Mouse (Mus musculus): ENCODE data around the gene Prrx1.

Gene Prrx1

GRCm38 (mm10) chr1:163313101-163313773, at the start of gene Prrx1:
TSS of gene Prrx1 (minus strand) at chr1:163313710.
- no peak for DNase-seq (ENCODE audit: low spot score)

DNA sequence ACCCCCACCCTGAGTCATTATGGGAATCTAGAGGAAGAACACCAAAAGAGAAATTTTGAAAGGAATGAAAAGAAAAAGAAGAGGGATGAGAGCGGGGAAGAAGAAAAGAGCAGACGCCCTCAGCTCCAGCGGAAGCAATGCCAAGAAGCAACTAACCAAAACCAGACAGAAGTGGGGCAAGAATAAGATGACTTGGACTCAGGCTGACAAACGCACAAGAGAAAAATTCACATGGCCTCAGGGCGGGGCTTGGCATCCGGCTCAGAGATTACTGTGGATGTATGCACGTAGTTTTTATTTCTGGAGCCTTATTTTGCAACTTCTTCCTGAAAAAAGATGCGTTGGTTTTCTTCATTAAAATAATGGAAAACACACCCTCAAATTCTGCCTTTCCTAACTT, 48.7 kb upstream of the Prrx1 start:
- DNase-seq (ENCODE audit: low spot score) = no peak

GRCm38 (mm10) chr1:163361376-163361775, 47.9 kb upstream of the Prrx1 start:
- no peak for DNase-seq (ENCODE audit: low spot score)

DNA sequence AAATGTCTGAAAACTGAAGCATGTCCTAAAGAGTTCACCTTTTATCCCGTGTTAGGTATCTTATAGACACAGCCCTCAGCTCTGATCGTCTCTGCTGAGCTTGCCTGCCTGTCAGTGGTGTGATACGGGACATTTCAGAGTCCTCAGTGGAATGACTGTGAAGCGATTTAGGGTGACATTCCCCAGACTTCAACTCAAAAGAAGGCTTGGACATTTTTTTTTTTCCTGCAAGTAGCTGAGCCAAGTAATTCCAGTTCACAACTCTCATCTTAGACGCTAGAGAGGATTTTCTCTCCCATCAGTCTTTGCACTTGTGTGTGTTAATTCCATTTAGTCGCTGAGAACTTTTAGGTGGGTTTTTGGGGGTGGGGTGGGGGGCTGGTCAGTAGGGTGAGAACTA, 47.3 kb upstream of the Prrx1 start:
- no peak for DNase-seq (ENCODE audit: low spot score)

DNA sequence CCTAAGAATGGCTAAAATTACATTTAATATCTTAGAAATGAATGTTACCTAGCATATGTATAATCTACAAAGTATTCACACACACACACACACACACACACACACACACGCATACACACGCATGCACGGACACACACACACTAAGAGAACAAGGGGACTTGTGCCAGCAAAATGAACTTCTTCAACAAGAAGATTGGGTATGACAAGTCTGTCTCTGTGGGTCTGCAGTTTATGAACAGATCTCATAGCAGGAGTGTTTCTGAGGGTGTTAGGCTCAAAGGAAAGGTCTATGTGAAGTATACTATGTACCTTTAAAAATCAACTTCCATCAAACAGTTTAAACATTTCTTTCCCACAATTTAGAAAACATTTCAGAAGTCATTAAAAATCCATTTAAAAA, 46.0 kb upstream of the Prrx1 start:
- no peak for DNase-seq (ENCODE audit: low spot score)

DNA sequence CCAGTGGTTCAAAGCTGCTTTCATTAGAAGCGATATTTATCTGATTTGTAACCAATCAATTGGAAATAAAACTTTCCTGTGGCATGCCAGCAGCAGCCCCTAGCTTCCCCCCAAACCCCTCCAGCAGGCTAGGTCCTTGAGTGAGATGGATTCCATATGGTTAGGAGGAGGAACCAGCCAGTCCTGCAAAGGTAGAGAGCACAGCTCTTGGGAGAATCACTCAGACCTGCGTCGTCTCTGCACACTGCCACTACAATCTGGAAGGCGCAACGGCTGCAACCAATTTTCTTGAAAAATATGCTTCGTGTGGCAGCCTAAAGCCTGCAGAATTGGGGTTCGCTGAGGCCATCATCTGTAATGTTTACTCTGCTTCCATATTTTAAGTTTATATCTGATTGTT, 44.7 kb upstream of the Prrx1 start:
- no peak for DNase-seq (ENCODE audit: low spot score)

- DNase-seq (ENCODE audit: low spot score) = no peak
Measured at GRCm38 (mm10) chr1:163357733-163358132, 44.2 kb upstream of the Prrx1 start.

DNA sequence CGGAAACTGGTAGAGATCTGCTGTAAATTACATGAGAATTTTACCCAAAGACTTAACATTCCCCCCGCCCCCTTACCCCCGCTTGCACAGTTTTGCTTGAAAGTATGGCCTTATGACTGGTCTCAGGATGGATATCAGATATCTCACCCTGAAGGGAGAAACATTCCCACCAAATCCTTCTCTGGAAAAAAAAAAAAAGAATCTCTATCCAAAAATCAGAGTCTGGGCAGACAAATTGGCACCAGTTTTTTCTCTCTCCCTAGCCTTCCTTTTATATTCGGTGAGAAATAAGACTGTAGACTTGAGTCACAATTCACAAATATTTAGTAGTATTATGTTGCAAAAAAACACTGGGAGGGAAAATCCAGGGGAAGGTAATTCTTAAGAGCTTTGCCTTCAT, 42.7 kb upstream of the Prrx1 start:
- no peak for DNase-seq (ENCODE audit: low spot score)

GRCm38 (mm10) chr1:163355626-163356156, 42.2 kb upstream of the Prrx1 start:
- no peak for DNase-seq (ENCODE audit: low spot score)

- DNase-seq (ENCODE audit: low spot score) = no peak
Measured at GRCm38 (mm10) chr1:163350988-163351387, 37.5 kb upstream of the Prrx1 start.

DNA sequence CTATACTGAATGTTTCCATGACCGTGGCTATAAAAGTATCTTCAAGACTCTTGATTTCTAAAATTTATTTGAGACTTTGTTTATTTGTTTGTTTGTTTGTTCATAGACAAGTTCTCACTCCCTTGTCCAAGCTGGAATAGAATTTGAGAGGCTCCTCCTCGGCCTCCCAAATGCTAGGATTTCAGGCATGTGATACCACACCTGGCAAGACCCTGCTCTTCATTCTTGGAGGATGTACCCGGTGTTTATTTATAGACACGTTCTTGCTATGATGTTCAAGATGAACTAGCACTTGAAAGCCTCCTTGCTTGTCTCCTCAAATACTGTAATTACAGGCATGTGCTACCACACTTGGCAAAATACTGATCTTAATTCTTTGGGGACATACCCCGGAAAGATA, 32.0 kb upstream of the Prrx1 start:
- DNase-seq (ENCODE audit: low spot score) = no peak

DNA sequence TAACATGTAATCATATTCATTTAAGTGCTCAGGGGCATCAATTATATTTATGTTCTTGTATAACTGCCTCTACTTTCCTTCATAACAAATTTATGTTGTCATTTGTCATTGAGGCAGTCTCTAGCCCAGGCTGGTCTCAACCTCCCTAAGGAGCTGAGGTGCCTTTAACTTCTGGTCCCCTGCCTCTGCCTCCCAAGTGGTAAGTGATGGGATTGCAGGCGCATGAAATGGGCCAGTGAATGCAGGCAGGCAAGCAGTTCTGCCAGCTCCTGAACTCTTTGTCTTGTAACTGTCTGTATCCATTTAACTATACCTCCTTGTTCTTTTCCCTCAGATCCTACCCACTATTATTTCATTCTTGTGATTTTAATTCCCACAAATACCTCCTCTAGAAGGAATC, 31.4 kb upstream of the Prrx1 start:
- DNase-seq (ENCODE audit: low spot score) = no peak

DNA sequence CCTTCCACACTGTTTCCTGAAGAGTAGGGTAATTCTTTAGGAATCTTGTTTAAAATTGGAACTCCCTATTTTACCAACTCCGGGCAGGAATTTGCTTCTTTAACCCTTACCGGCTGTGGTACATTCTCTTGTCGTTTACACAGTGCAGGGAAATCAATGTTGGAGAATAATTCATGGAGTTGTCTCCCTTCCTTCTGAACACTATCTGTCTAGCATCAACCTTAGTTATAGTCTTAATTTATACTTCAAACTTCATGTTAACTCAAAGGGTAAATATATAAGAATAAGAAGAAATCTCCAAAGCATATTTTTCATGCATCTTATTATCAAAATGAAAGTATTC, 25.7 kb upstream of the Prrx1 start:
- no peak for DNase-seq (ENCODE audit: low spot score)

DNA sequence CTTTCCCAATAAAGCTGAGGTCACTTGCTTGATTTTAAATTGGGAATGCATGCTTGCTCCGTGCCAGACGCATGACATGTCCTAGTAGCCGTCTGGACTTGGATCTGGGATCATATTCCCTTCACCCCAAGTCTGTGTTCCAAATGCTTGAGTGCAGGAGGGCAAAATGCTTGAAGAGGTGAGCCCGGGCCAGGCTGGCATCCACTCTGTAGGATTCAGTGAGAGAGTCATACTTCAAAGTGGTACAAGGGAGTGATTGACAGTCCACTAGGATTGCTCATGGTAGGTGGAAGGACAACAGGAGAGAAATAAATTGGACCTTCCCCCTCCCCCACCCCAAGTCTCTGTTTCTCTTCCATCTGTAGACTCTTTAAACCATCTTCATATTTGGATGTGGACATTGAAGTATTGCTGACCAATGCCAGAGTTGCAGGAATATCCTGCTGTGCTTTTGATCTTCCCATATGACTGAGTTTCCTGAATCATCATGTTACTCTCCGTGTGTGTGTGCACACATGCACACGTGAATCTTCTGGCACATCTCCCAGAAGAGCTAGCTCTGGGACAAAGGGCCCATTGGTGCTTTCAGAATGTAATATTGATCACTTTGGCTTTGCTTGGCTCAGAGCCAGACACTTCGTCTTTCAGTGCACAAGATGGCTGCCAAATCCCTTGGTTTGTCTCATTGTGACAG, 25.2 kb upstream of the Prrx1 start:
- DNase-seq (ENCODE audit: low spot score) = no peak

- DNase-seq (ENCODE audit: low spot score) = no peak
Measured at GRCm38 (mm10) chr1:163337821-163338220, 24.3 kb upstream of the Prrx1 start.

GRCm38 (mm10) chr1:163327279-163327678, 13.8 kb upstream of the Prrx1 start:
- no peak for DNase-seq (ENCODE audit: low spot score)

DNA sequence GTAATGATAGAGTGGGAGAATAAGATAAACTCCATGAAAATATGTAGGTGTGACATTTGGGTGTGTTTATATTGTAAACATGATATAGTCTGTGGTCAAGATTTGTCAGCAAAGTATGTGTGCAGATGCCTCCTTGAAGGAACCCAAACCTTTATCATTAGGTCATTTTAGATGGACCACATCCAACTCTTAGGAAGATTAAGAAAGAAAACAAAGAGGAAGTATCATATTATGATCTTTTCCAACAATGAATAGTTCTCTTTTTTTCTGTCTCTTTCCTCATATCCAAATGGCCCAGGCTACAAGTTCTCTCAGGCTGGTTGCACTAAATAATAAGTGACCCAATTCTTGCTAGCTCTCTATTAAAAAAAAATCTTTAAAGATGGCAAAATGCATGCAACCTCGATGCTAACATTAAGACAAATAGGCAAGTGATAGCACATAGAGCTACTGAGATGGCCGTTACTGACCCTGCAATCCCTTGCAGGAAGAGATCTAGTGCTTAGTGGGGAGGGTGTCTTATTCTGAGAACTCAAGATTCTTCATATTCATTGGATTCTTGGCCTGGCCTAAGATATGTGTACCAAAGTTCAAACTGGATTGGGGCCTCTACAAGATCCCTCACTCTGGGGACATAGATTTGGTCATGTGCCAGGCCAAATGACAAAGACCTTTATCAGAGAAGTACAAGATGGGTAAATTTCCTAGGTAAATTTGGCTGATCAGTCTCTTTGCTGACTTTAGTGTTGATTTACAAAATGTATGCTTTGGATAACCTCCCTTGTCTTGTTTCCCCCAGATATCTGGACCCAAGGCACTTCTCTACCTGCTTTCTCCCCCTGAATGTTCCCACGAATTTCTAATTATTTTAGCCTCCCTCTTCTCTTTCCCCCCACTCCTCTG, 6.4 kb upstream of the Prrx1 start:
- no peak for DNase-seq (ENCODE audit: low spot score)

DNA sequence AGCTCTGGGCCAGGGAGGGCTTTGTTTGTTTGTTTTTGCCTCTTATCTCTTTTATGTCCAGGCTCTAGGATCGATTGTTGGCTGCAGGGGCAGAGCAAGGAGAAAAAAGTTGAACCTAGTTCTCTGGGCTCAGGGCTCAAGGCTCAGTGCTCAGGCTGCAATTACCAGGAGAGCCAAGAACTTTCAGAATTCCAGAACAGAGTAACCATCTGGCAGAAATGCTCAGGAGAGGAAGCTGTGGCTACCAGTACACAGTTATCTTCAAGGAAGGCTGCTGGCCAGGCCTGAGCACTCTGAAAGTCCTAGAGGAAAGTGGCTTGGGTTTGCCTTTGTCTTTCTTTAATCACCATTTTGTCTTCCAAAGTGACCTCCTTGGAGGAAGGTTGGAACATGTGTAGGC, 3.4 kb upstream of the Prrx1 start:
- no peak for DNase-seq (ENCODE audit: low spot score)

GRCm38 (mm10) chr1:163314829-163315301, 1.4 kb upstream of the Prrx1 start:
- no peak for DNase-seq (ENCODE audit: low spot score)

DNA sequence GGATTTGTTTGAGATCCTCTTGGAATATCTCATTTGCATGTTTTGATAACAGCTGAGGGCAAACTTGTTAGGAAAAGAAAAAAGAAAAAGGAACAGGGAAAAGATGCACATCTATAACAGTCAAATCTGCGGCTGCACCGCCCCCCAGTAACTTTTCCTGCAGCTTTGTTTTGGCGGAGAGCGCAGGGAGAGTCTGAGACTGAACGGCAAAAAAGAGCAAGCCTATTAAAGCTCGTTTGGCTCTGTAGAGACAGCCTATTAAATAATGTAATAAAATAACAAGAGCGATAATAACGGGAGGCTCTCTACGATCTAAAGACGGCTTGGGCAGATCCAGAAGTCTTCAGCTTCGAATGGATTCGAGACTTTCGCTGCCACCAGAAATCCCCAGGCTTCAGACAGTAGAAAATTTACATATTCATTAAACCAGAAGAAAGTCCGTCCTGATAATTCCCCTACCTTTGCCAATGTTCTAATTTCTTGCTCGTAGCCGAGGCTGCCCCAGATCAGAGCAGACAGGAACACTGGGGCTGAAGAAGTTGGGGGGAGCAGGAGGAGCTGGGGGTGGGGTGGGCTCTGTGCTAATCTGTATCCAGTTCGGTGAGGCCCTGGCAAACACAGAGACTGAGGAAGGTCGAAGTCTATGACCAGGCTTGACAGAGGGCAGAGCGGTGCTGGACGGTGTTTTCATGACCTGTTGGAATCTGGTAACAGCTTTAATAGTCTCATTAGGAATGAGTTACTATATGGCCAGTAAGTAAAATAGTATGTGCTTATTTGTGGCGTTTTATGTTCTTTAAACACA, 613 bp upstream of the Prrx1 start:
- DNase-seq (ENCODE audit: low spot score) = no peak

- DNase-seq (ENCODE audit: low spot score) = no peak
Measured at GRCm38 (mm10) chr1:163311861-163312811, 1.4 kb downstream of the Prrx1 start.
